Mouse (Mus musculus): ENCODE results near the gene Pgm3.

GRCm38 (mm10) chr9:86612091-86612490 lies 40.4 kb upstream of the Pgm3 start:
- TF ChIP-seq CTCF (conservative IDR thresholded peaks at IDR 0.05; ENCODE audit: low read length) (no peak), NANOG (IDR thresholded peaks at IDR 0.05; ENCODE audit: borderline replicate concordance, low read length) (no peak), POU5F1 (IDR thresholded peaks at IDR 0.05; ENCODE audit: borderline replicate concordance, low read length) (no peak)

Data from E14TG2a.4 (cell line).